Mouse (Mus musculus): Measurements from ENCODE around the gene Tmem191c.

Gene Tmem191c

GRCm38 (mm10) chr16:17252086-17252726 is 23.7 kb upstream of the Tmem191c start:
- Histone ChIP-seq H3K27me3 (ENCODE audit: control insufficient read depth, insufficient read depth, low read length, poor library complexity, severe bottlenecking) (no peaks in the 10 kb centered on the region), H3K36me3 (ENCODE audit: control insufficient read depth, insufficient read depth, low read length, poor library complexity, severe bottlenecking) (no peaks in the 10 kb centered on the region)
- DNase-seq (ENCODE audit: low read depth, low spot score), result no peak

- Histone ChIP-seq H3K36me3 (ENCODE audit: control insufficient read depth, insufficient read depth, low read length, poor library complexity, severe bottlenecking) (no peaks in the 10 kb centered on the region), H3K27me3 (ENCODE audit: control insufficient read depth, insufficient read depth, low read length, poor library complexity, severe bottlenecking) (no peaks in the 10 kb centered on the region)
- no peak for DNase-seq (ENCODE audit: low read depth, low spot score)
Measured at GRCm38 (mm10) chr16:17252841-17253240, 23.0 kb upstream of the Tmem191c start.

DNA sequence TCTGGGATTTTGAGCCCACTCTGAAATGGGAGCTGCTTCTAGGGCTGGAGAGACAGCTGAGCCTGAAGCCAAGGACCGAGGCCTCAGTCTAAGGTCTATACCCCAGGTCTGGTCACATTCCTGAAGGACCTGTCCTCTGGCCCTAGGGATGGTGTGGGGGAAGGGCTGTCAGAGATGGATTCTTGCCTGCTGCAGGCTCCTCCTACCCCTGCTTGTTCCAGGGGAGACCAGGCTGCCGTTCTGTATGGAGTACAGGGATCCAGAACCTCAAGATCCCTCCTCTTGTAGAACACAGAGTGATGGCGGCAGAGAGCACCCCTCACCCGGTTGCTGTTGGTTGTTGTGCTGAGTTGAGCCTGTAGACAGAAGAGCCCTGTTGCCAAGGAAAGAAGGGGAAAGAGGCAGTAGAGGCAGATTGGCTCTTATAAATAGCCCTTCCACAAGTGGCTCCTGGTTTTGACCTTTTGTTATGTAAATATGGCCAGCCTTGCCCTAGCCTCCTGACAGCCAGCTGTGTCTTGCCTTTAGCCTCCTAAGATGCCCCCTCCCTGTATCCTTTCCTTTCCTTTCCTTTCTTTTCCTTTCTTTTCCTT is 21.8 kb upstream of the Tmem191c start:
- DNase-seq (ENCODE audit: low read depth, low spot score), result no peak
- Histone ChIP-seq H3K27me3 (ENCODE audit: control insufficient read depth, insufficient read depth, low read length, poor library complexity, severe bottlenecking) (no peaks in the 10 kb centered on the region), H3K36me3 (ENCODE audit: control insufficient read depth, insufficient read depth, low read length, poor library complexity, severe bottlenecking) (no peaks in the 10 kb centered on the region)

DNA sequence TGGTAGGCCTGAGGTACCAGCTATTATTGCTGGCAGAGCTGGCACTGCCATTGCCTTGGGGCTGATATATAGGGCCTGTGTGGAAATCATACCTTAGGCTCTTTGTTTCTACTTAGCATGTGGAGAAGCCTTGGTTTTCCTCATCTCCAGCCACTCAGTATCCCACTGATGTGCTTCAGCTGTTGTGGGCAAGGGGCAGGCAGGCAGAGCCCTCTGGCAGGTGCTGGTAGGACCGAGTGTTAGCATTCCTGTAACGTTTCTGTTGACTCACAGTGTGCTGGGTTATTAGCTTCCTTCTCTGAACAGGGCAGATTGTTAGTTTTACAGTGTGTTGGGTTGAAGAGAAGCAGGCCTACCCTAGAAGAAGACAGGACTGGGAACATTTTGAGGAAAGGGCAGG is 20.6 kb upstream of the Tmem191c start:
- Histone ChIP-seq H3K36me3 (ENCODE audit: control insufficient read depth, insufficient read depth, low read length, poor library complexity, severe bottlenecking) (no peaks in the 10 kb centered on the region), H3K27me3 (ENCODE audit: control insufficient read depth, insufficient read depth, low read length, poor library complexity, severe bottlenecking) (no peaks in the 10 kb centered on the region)
- DNase-seq (ENCODE audit: low read depth, low spot score), result no peak

DNA sequence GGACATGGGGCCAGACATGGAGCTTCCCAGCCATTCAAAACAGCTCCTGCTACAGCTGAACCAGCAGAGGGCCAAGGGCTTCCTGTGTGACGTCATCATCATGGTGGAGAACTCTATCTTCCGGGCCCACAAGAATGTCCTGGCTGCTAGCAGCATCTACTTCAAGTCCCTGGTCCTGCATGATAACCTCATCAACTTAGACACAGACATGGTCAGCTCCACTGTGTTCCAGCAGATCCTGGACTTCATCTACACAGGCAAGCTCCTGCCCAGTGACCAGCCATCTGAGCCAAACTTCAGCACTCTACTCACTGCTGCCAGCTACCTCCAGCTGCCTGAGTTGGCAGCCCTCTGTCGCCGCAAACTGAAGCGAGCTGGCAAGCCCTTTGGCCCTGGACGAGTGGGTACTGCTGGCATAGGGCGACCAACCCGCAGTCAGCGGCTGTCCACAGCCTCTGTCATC is 18.5 kb upstream of the Tmem191c start:
- Histone ChIP-seq H3K36me3 (ENCODE audit: control insufficient read depth, insufficient read depth, low read length, poor library complexity, severe bottlenecking) (no peaks in the 10 kb centered on the region), H3K27me3 (ENCODE audit: control insufficient read depth, insufficient read depth, low read length, poor library complexity, severe bottlenecking) (no peaks in the 10 kb centered on the region)
- no peak for DNase-seq (ENCODE audit: low read depth, low spot score)

GRCm38 (mm10) chr16:17258917-17259316 is 17.0 kb upstream of the Tmem191c start:
- DNase-seq (ENCODE audit: low read depth, low spot score), result peak; percentile 31
- no peaks in the 10 kb centered on the region for H3K27me3 ChIP-seq (ENCODE audit: control insufficient read depth, insufficient read depth, low read length, poor library complexity, severe bottlenecking)
- H3K36me3 ChIP-seq (ENCODE audit: control insufficient read depth, insufficient read depth, low read length, poor library complexity, severe bottlenecking), result no peaks in the 10 kb centered on the region

DNA sequence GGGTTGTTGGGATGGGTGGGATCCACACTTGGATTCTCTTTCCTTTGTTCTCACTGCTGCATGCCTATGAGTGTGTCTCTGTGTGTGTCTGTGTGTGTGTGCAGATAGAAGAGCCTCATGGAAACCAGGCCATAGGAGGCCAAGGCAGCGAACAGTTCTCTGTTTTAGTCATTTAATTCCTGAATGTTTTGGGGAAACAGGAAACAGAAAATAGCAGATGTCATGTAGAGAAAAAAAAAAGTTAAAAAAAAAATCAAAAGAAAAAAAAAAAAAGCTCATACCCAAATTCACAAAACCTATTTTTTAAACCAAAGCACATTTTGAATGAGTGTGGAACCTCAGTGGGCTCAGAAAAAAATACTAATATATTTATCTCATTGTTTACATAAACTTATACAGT is 14.5 kb upstream of the Tmem191c start:
- Histone ChIP-seq H3K27me3 (ENCODE audit: control insufficient read depth, insufficient read depth, low read length, poor library complexity, severe bottlenecking) (no peaks in the 10 kb centered on the region), H3K36me3 (ENCODE audit: control insufficient read depth, insufficient read depth, low read length, poor library complexity, severe bottlenecking) (no peaks in the 10 kb centered on the region)
- DNase-seq (ENCODE audit: low read depth, low spot score), result no peak

GRCm38 (mm10) chr16:17266113-17266512 is 9.8 kb upstream of the Tmem191c start:
- Histone ChIP-seq H3K36me3 (ENCODE audit: control insufficient read depth, insufficient read depth, low read length, poor library complexity, severe bottlenecking) (no peaks in the 10 kb centered on the region), H3K27me3 (ENCODE audit: control insufficient read depth, insufficient read depth, low read length, poor library complexity, severe bottlenecking) (no peaks in the 10 kb centered on the region)
- no peak for DNase-seq (ENCODE audit: low read depth, low spot score)

- Histone ChIP-seq H3K27me3 (ENCODE audit: control insufficient read depth, insufficient read depth, low read length, poor library complexity, severe bottlenecking) (no peaks in the 10 kb centered on the region), H3K36me3 (ENCODE audit: control insufficient read depth, insufficient read depth, low read length, poor library complexity, severe bottlenecking) (no peaks in the 10 kb centered on the region)
- no peak for DNase-seq (ENCODE audit: low read depth, low spot score)
Measured at GRCm38 (mm10) chr16:17267937-17268336, 7.9 kb upstream of the Tmem191c start.

DNA sequence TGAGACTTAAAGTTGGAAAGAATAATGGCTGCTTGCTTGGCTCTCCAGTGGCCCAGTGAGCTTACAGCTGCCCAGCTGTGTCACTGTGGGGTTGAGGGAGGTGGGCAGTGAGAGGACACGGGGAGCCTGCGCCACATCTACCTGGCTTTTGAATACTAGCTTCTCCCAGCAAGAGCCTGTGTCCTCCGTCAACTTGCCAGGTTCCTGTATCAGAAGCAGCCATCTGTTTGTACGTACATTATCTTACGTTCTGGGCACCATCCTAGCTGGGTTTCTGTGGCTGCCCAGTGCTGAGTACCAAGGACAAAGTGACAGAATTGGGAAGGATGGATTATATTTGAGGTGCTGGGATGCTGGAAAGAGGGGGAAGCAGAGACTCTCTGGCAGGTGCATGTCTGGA is 6.0 kb upstream of the Tmem191c start:
- DNase-seq (ENCODE audit: low read depth, low spot score), result no peak
- H3K36me3 ChIP-seq (ENCODE audit: control insufficient read depth, insufficient read depth, low read length, poor library complexity, severe bottlenecking), result no peaks in the 10 kb centered on the region
- no peaks in the 10 kb centered on the region for H3K27me3 ChIP-seq (ENCODE audit: control insufficient read depth, insufficient read depth, low read length, poor library complexity, severe bottlenecking)

GRCm38 (mm10) chr16:17271124-17271523 is 4.8 kb upstream of the Tmem191c start:
- Histone ChIP-seq H3K27me3 (ENCODE audit: control insufficient read depth, insufficient read depth, low read length, poor library complexity, severe bottlenecking) (no peaks in the 10 kb centered on the region), H3K36me3 (ENCODE audit: control insufficient read depth, insufficient read depth, low read length, poor library complexity, severe bottlenecking) (no peaks in the 10 kb centered on the region)
- peak; percentile 51 for DNase-seq (ENCODE audit: low read depth, low spot score)

DNA sequence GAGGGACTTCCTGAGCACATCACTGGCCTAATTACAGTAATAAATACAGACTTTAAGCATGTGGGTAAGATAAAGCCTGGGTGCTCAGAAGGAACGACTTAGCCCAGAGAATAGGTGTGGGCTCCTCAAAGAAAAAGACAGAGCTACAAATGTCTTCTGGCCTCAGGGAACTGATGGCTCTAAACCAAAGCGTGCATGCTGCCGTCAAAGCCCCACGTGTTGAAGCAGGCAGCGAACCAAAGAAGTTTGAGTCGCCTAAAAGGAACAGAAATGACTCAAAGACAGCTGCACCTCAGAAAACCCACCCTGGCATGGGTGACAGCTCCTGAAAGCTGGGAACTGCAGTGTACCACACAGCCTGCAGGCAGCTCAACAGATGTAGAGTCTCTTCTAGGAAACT is 4.0 kb upstream of the Tmem191c start:
- no peak for DNase-seq (ENCODE audit: low read depth, low spot score)
- no peaks in the 10 kb centered on the region for H3K27me3 ChIP-seq (ENCODE audit: control insufficient read depth, insufficient read depth, low read length, poor library complexity, severe bottlenecking)
- H3K36me3 ChIP-seq (ENCODE audit: control insufficient read depth, insufficient read depth, low read length, poor library complexity, severe bottlenecking), result no peaks in the 10 kb centered on the region

- Histone ChIP-seq H3K36me3 (ENCODE audit: control insufficient read depth, insufficient read depth, low read length, poor library complexity, severe bottlenecking) (no peaks in the 10 kb centered on the region; the same call in 1 of the 2 replicates), H3K27me3 (ENCODE audit: control insufficient read depth, insufficient read depth, low read length, poor library complexity, severe bottlenecking) (no peaks in the 10 kb centered on the region; the same call in 1 of the 2 replicates)
- DNase-seq (ENCODE audit: low read depth, low spot score), result peak; percentile 94
Measured at GRCm38 (mm10) chr16:17276164-17277151, 581 bp downstream of the Tmem191c start.

DNA sequence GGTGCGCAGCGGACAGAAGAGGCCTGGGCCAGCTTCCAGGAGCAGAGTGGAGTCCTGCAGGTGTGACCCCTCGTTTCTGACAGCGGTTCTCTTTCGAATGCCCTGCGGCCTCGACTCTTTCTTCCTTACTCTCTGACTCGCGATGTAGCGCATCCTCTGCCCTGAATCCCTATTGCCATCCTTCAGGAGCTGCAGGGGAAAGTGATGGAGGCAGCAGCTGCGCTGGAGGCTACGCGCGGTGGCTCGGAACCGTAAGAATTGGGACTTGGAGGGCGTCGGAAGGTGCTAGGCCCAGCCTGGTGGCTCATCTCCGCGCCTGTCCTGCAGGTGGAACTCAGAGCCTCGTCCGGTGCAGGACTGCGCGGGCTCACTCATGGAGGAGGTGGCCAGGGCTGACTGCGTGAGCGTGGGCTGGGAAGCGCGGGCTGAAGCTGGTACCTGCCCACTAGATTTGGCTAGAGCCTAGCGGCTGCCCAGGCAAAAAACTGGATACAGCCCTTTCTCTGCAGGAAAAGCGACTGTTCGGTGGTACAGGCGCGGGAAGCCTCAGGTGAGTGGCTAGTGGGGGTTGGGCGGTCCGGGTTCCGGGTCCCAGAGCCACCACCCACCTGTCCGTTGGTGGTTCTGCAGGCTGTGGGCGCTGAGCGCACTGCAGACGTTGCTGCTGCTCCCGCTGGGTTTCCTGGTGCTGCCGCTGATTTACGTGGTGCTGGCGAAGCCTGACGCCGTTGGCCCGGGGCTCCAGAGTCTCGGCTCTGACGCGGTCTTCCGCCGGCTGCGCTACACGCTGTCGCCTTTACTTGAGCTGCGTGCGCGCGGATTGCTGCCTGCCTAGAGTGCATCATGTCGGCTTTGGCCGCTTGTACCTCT is 1.7 kb downstream of the Tmem191c start:
- Histone ChIP-seq H3K36me3 (ENCODE audit: control insufficient read depth, insufficient read depth, low read length, poor library complexity, severe bottlenecking) (no peaks in the 10 kb centered on the region; the same call in none of the 2 replicates), H3K27me3 (ENCODE audit: control insufficient read depth, insufficient read depth, low read length, poor library complexity, severe bottlenecking) (no peaks in the 10 kb centered on the region; the same call in 1 of the 2 replicates)
- peak; percentile 53 for DNase-seq (ENCODE audit: low read depth, low spot score)
